Mouse (Mus musculus): ENCODE measurements around the gene Per1.

Gene Per1

GRCm38 (mm10) chr11:69064259-69065133, 30.5 kb upstream of the Per1 start:
- in situ Hi-C loops (cut with MboI, MseI) = loop anchor here (5.0 kb wide), 1 partner anchor 58 kb away; the partner anchor contains the start of genes 9130213A22Rik and Hes7

- in situ Hi-C loops (cut with MboI, MseI) = no loop called here
Measured at GRCm38 (mm10) chr11:69065394-69065925, 29.6 kb upstream of the Per1 start.

GRCm38 (mm10) chr11:69066163-69066861, 28.7 kb upstream of the Per1 start:
- in situ Hi-C loops (cut with MboI, MseI) = no loop called here

- in situ Hi-C loops (cut with MboI, MseI) = no loop called here
Measured at GRCm38 (mm10) chr11:69066956-69067355, 28.1 kb upstream of the Per1 start.

GRCm38 (mm10) chr11:69067601-69068000, 27.4 kb upstream of the Per1 start:
- in situ Hi-C loops (cut with MboI, MseI) = no loop called here

GRCm38 (mm10) chr11:69070093-69070492, 24.9 kb upstream of the Per1 start:
- in situ Hi-C loops (cut with MboI, MseI) = no loop called here

GRCm38 (mm10) chr11:69070590-69071222, 24.3 kb upstream of the Per1 start, which contains the start of gene Tmem107:
TSS of gene Tmem107 (plus strand) at chr11:69070806.
- in situ Hi-C loops (cut with MboI, MseI) = no loop called here

- in situ Hi-C loops (cut with MboI, MseI) = no loop called here
Measured at GRCm38 (mm10) chr11:69071262-69071661, 23.8 kb upstream of the Per1 start.

GRCm38 (mm10) chr11:69072234-69072633, 22.8 kb upstream of the Per1 start:
- in situ Hi-C loops (cut with MboI, MseI) = no loop called here

GRCm38 (mm10) chr11:69072666-69073064, 22.4 kb upstream of the Per1 start:
- in situ Hi-C loops (cut with MboI, MseI) = no loop called here

- in situ Hi-C loops (cut with MboI, MseI) = no loop called here
Measured at GRCm38 (mm10) chr11:69073065-69073888, 21.7 kb upstream of the Per1 start.

- in situ Hi-C loops (cut with MboI, MseI) = no loop called here
Measured at GRCm38 (mm10) chr11:69073951-69074775, 20.9 kb upstream of the Per1 start.

- in situ Hi-C loops (cut with MboI, MseI) = loop anchor here (5.0 kb wide), 1 partner anchor 98 kb away; no protein-coding TSS in a partner anchor
Measured at GRCm38 (mm10) chr11:69074776-69075069, 20.3 kb upstream of the Per1 start.

- in situ Hi-C loops (cut with MboI, MseI) = loop anchor here (5.0 kb wide), 1 partner anchor 96 kb away; no protein-coding TSS in a partner anchor
Measured at GRCm38 (mm10) chr11:69075764-69076479, 19.1 kb upstream of the Per1 start.

GRCm38 (mm10) chr11:69076572-69076971, 18.4 kb upstream of the Per1 start:
- in situ Hi-C loops (cut with MboI, MseI) = loop anchor here (5.0 kb wide), 1 partner anchor 96 kb away; no protein-coding TSS in a partner anchor

GRCm38 (mm10) chr11:69077316-69077715, 17.7 kb upstream of the Per1 start:
- in situ Hi-C loops (cut with MboI, MseI) = loop anchor here (5.0 kb wide), 1 partner anchor 95 kb away; no protein-coding TSS in a partner anchor

- in situ Hi-C loops (cut with MboI, MseI) = loop anchor here (5.0 kb wide), 1 partner anchor 94 kb away; no protein-coding TSS in a partner anchor
Measured at GRCm38 (mm10) chr11:69078041-69078440, 17.0 kb upstream of the Per1 start.

GRCm38 (mm10) chr11:69078805-69079438, 16.1 kb upstream of the Per1 start:
- in situ Hi-C loops (cut with MboI, MseI) = loop anchor here (5.0 kb wide), 1 partner anchor 93 kb away; no protein-coding TSS in a partner anchor
